Mouse (Mus musculus): ENCODE measurements around the gene Parvg.

The Parvg gene

DNA sequence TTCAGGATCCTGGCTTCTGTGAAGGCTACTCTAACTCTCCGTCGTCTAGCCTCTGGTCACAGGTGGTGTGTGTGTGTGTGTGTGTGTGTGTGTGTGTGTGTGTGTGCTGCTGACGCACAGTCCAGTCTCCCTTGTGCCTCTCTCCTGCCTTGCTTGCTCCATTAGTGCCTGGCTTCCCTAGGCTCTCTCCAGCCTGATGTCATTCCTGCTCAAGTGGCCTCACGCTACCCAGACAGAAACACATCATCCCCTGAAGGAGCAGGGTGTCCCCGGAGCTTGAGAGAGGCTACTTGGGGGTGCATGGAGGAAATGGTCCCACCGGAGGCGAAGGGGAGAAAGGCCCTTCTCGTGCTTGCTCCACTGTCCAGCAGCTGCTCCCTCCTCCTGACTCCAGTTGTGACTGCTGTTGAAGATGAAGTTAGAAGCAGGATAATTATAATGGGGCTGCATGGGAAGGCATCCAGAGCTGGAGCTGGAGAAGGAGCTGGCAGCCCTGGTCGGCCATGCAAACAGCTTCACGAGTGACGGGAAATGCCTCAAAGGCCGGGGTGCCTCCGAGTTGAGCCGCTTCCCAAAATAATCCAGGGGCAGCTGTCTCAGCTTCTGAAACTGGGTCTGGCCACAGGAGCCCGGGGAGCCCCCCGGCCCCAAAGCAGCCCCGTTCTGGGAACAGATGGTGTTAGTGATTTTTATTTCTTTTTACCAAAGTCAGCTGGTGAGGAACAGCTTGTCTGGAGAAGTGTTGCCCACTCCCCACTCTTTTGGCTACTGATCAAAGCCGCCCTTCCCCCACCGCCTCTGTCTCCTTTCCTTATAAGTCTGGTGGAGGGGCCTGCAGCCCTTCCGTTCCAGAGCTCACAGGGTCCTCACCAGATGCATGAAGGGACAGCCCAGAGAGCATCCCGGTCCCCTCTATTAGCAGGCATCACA is 28.4 kb downstream of the Parvg start:
- peak; percentile 43 for DNase-seq

GRCm38 (mm10) chr15:84355081-84355480 is 31.3 kb downstream of the Parvg start:
- DNase-seq: no peak

GRCm38 (mm10) chr15:84364746-84365145 is 40.9 kb downstream of the Parvg start:
- no peak for DNase-seq

GRCm38 (mm10) chr15:84365675-84366381 is 42.0 kb downstream of the Parvg start:
- DNase-seq: peak; percentile 26

DNA sequence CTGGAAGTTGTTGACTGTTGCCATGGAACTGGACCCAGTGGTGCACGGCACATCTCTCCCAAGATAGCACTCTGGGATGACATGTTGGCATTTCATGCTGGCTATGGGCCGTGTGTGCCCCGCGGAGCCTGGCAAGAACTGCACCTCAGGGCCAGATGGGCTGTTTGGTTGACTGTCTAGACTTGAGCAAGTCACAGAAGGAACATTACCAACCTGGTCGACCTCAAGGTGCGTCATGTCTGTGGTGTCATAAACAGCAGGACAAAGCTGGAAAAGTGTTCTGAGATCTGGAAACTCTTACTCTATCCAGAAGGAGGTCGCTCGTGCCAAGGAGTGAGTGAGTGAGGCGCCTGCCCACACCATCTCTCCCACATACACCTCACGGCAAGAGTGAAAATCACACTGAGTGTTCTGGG is 42.8 kb downstream of the Parvg start:
- DNase-seq: no peak

GRCm38 (mm10) chr15:84367402-84367801 is 43.6 kb downstream of the Parvg start:
- no peak for DNase-seq

DNA sequence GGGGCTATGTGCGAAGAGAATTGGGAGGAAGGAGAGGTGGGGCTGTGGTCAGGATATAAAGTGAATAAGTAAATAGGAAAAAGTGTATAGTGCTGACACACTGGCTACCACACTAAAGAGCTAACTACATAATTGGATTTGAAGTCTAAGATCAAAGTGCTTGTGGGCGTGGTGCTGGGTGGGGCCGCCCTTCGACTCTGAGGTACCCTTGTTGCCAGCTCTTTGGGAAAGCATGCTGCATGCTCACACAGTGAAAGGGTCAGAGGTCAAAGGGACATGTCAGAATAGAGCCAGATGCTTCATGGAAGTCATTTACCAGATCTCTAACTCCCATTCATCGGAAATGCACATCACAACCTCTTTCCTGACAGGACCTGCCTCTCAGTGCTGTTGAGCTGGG is 49.0 kb downstream of the Parvg start:
- no peak for DNase-seq

GRCm38 (mm10) chr15:84378734-84379133 is 54.9 kb downstream of the Parvg start:
- no peak for DNase-seq

GRCm38 (mm10) chr15:84380181-84380580 is 56.4 kb downstream of the Parvg start:
- DNase-seq: peak; percentile 38

- no peak for DNase-seq
These were observed 60.2 kb downstream of the Parvg start for GRCm38 (mm10) chr15:84384066-84384465.

DNA sequence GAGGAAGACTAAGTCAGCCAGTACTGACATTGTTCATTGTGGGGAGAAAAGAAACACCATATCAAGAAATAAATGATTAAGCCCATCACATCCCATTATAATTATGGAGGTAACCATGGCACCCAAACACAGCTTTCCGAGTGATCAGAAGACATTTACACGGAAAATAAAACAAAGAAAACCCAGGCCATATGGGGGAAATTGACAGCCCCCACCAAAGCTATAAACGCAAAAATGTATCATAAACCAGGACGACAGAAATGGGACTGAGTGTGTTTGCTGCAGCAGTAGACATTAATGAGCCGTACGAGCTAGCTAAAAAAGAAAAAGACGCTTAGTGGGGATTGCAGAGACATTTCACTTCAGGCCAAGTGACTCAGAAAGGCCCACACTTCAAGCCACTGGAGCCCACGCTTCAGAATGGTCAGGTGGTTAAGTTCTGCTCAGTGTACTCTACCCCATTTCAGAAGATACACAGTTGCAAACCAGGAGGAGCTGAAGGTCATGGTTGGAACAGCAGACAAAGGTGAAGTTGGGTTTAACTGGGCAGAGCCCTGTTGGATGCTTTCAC is 62.3 kb downstream of the Parvg start:
- DNase-seq: no peak

GRCm38 (mm10) chr15:84388698-84389131 is 64.9 kb downstream of the Parvg start:
- DNase-seq: no peak

DNA sequence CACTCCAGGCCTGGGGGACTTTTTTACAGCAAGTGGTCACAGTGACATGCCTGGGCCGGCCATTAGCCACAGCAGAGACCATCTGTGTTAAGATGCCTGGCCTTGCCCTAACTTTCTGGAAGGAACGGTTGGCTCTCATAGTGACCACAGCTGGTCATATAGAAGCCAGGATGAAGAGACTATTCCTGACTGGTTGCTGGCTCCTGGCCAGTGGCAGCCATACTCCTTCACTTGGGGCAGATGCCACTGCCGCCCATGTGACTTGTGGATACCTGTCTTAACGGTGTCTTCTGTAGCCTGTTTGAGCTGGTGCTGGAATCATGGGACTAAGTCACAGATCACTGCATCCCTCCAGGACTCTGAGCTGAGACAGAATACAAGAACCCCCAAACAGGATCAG is 68.3 kb downstream of the Parvg start:
- DNase-seq: peak; percentile 42
